Mouse (Mus musculus) monocyte, adult 5-6 weeks (primary cell): ENCODE measurements around the gene Ciita. TPM values are rescaled to one million over a fixed set of nuclear protein-coding genes. Genes with fewer than 3 reads are reported as not detected.

Experiments used
- total RNA-seq: library from RNA; stranded (forward); fragments of 200-1000, 200-491, 200-594 nt; gene quantifications from 3 replicates; pipeline ENCODE4 v1.2.3, GENCODE M21; 2017

The Ciita gene
- total RNA-seq, 1 experiment from 2014 or later, result 13.2 TPM

Other genes starting within 250 kb of the Ciita start
- gene Emp2, start 166.1 kb upstream of the Ciita start, total RNA-seq, result not detected in 3 replicates
- not detected in 3 replicates for gene Tekt5, start 84.6 kb upstream of the Ciita start, total RNA-seq
- gene Nubp1, start 68.1 kb upstream of the Ciita start, total RNA-seq, result 49.0 to 60.7 TPM (median 51.0 TPM) in 3 replicates
- 0.19 to 0.29 TPM in 2 of 3 replicates, not detected in the other for gene Tvp23a, start 32.7 kb upstream of the Ciita start, total RNA-seq
- 4.7 to 11.4 TPM (median 10.3 TPM) in 3 replicates for gene Dexi, start 63.0 kb downstream of the Ciita start, total RNA-seq
- 14.0 to 27.1 TPM (median 19.1 TPM) in 3 replicates for gene Clec16a, start 65.3 kb downstream of the Ciita start, total RNA-seq